Mouse (Mus musculus): ENCODE measurements at regions not wholly inside any gene's neighbourhood (a gene's known extent, or its start where the extent isn't known, plus 50 kb on each side); places are given as distances from the start of the nearest gene placed in this dataset.

- H3K36me3 ChIP-seq (ENCODE audit: control insufficient read depth, insufficient read depth, low read length): no peaks in the 10 kb centered on the region
- no peaks in the 10 kb centered on the region for H3K27me3 ChIP-seq (ENCODE audit: control insufficient read depth, insufficient read depth, low read length)
- intact Hi-C loops (cut with DNase I): no loop called here
- no peak overlapping the region for H3K4me3 ChIP-seq
- H3K27ac ChIP-seq: no peak overlapping the region
- 66% methylated on average over 13 of the region's 13 CpGs for WGBS
- no peak for DNase-seq
- TF ChIP-seq EP300 (IDR thresholded peaks at IDR 0.05; ENCODE audit: insufficient read depth, low read depth, low read length) (no peak), CTCF (IDR thresholded peaks at IDR 0.05) (no peak), POLR2A (IDR thresholded peaks at IDR 0.05; ENCODE audit: insufficient read depth, low read depth, low read length) (no peak)
- no peaks in the 10 kb centered on the region for H3K79me2 ChIP-seq (replicated peaks; ENCODE audit: control insufficient read depth, insufficient read depth, low read length)
- no peak overlapping the region for H3K9ac ChIP-seq (ENCODE audit: low read depth, low read length)
- no peaks in the 10 kb centered on the region for H3K4me1 ChIP-seq (ENCODE audit: control insufficient read depth, insufficient read depth, low read length)
These were observed 175.2 kb downstream of the Gm826 start for GRCm38 (mm10) chr2:160158599-160159261.

- 71% methylated on average over 6 of the region's 6 CpGs for WGBS
- Histone ChIP-seq H3K36me3 (ENCODE audit: control insufficient read depth, insufficient read depth, low read length) (no peaks in the 10 kb centered on the region), H3K4me3 (no peak overlapping the region), H3K4me1 (ENCODE audit: control insufficient read depth, insufficient read depth, low read length) (no peaks in the 10 kb centered on the region), H3K27me3 (ENCODE audit: control insufficient read depth, insufficient read depth, low read length) (no peaks in the 10 kb centered on the region), H3K27ac (no peak overlapping the region), H3K9ac (ENCODE audit: low read depth, low read length) (no peak overlapping the region), H3K79me2 (replicated peaks; ENCODE audit: control insufficient read depth, insufficient read depth, low read length) (no peaks in the 10 kb centered on the region)
- no peak for DNase-seq
- intact Hi-C loops (cut with DNase I): no loop called here
- TF ChIP-seq CTCF (IDR thresholded peaks at IDR 0.05): no peak
- TF ChIP-seq POLR2A (IDR thresholded peaks at IDR 0.05; ENCODE audit: insufficient read depth, low read depth, low read length): no peak
- TF ChIP-seq EP300 (IDR thresholded peaks at IDR 0.05; ENCODE audit: insufficient read depth, low read depth, low read length): no peak
These were observed 180.2 kb downstream of the Gm826 start for GRCm38 (mm10) chr2:160153781-160154180.

GRCm38 (mm10) chr2:160152101-160152500 is 181.9 kb downstream of the Gm826 start:
- H3K4me1 ChIP-seq (ENCODE audit: control insufficient read depth, insufficient read depth, low read length): no peaks in the 10 kb centered on the region
- TF ChIP-seq POLR2A (IDR thresholded peaks at IDR 0.05; ENCODE audit: insufficient read depth, low read depth, low read length) (no peak), EP300 (IDR thresholded peaks at IDR 0.05; ENCODE audit: insufficient read depth, low read depth, low read length) (no peak), CTCF (IDR thresholded peaks at IDR 0.05) (no peak)
- H3K79me2 ChIP-seq (replicated peaks; ENCODE audit: control insufficient read depth, insufficient read depth, low read length): no peaks in the 10 kb centered on the region
- H3K27me3 ChIP-seq (ENCODE audit: control insufficient read depth, insufficient read depth, low read length): no peaks in the 10 kb centered on the region
- H3K27ac ChIP-seq: no peak overlapping the region
- DNase-seq: peak in 1 of 2 experiments; percentile 15
- 84% methylated on average over 3 of the region's 3 CpGs for WGBS
- H3K9ac ChIP-seq (ENCODE audit: low read depth, low read length): no peak overlapping the region
- H3K4me3 ChIP-seq: no peak overlapping the region
- no peaks in the 10 kb centered on the region for H3K36me3 ChIP-seq (ENCODE audit: control insufficient read depth, insufficient read depth, low read length)
- intact Hi-C loops (cut with DNase I): no loop called here

GRCm38 (mm10) chr2:160148936-160149335 is 185.0 kb downstream of the Gm826 start:
- no peaks in the 10 kb centered on the region for H3K4me1 ChIP-seq (ENCODE audit: control insufficient read depth, insufficient read depth, low read length)
- DNase-seq: no peak
- H3K27ac ChIP-seq: no peak overlapping the region
- no peak overlapping the region for H3K4me3 ChIP-seq
- no peaks in the 10 kb centered on the region for H3K36me3 ChIP-seq (ENCODE audit: control insufficient read depth, insufficient read depth, low read length)
- H3K79me2 ChIP-seq (replicated peaks; ENCODE audit: control insufficient read depth, insufficient read depth, low read length): no peaks in the 10 kb centered on the region
- no peak overlapping the region for H3K9ac ChIP-seq (ENCODE audit: low read depth, low read length)
- WGBS: 79% methylated on average over 3 of the region's 3 CpGs
- TF ChIP-seq CTCF (IDR thresholded peaks at IDR 0.05) (no peak), POLR2A (IDR thresholded peaks at IDR 0.05; ENCODE audit: insufficient read depth, low read depth, low read length) (no peak), EP300 (IDR thresholded peaks at IDR 0.05; ENCODE audit: insufficient read depth, low read depth, low read length) (no peak)
- H3K27me3 ChIP-seq (ENCODE audit: control insufficient read depth, insufficient read depth, low read length): no peaks in the 10 kb centered on the region
- intact Hi-C loops (cut with DNase I): no loop called here

- intact Hi-C loops (cut with DNase I): no loop called here
These were observed 185.4 kb downstream of the Gm826 start for GRCm38 (mm10) chr2:160148516-160148915.

GRCm38 (mm10) chr2:160148031-160148430 is 185.9 kb downstream of the Gm826 start:
- Histone ChIP-seq H3K36me3 (ENCODE audit: control insufficient read depth, insufficient read depth, low read length) (no peaks in the 10 kb centered on the region), H3K4me3 (no peak overlapping the region), H3K4me1 (ENCODE audit: control insufficient read depth, insufficient read depth, low read length) (no peaks in the 10 kb centered on the region), H3K9ac (ENCODE audit: low read depth, low read length) (no peak overlapping the region), H3K27me3 (ENCODE audit: control insufficient read depth, insufficient read depth, low read length) (no peaks in the 10 kb centered on the region), H3K27ac (no peak overlapping the region), H3K79me2 (replicated peaks; ENCODE audit: control insufficient read depth, insufficient read depth, low read length) (no peaks in the 10 kb centered on the region)
- intact Hi-C loops (cut with DNase I): no loop called here
- no peak for DNase-seq
- WGBS: 44% methylated on average over 2 of the region's 2 CpGs
- TF ChIP-seq POLR2A (IDR thresholded peaks at IDR 0.05; ENCODE audit: insufficient read depth, low read depth, low read length) (no peak), EP300 (IDR thresholded peaks at IDR 0.05; ENCODE audit: insufficient read depth, low read depth, low read length) (no peak)

More at GRCm38 (mm10) chr2:160148516-160148915, 185.4 kb downstream of the Gm826 start:
- Histone ChIP-seq H3K27me3 (ENCODE audit: control insufficient read depth, insufficient read depth, low read length) (no peaks in the 10 kb centered on the region), H3K79me2 (replicated peaks; ENCODE audit: control insufficient read depth, insufficient read depth, low read length) (no peaks in the 10 kb centered on the region), H3K4me1 (ENCODE audit: control insufficient read depth, insufficient read depth, low read length) (no peaks in the 10 kb centered on the region), H3K36me3 (ENCODE audit: control insufficient read depth, insufficient read depth, low read length) (no peaks in the 10 kb centered on the region), H3K4me3 (no peak overlapping the region), H3K27ac (no peak overlapping the region), H3K9ac (ENCODE audit: low read depth, low read length) (no peak overlapping the region)
- TF ChIP-seq CTCF (IDR thresholded peaks at IDR 0.05): no peak
- TF ChIP-seq EP300 (IDR thresholded peaks at IDR 0.05; ENCODE audit: insufficient read depth, low read depth, low read length): no peak
- no peak for TF ChIP-seq POLR2A (IDR thresholded peaks at IDR 0.05; ENCODE audit: insufficient read depth, low read depth, low read length)
- DNase-seq: no peak
- 66% methylated on average over 10 of the region's 10 CpGs for WGBS

Data from heart, adult 2 months (tissue).